Mouse (Mus musculus): ENCODE data around the gene Abcb11. TPM values are rescaled to one million over a fixed set of nuclear protein-coding genes. Genes with fewer than 3 reads are reported as not detected.
A peak's percentile ranks its signal among the peaks of the same experiment; 100 is the strongest.
"Not testable (repeated sequence)": the region's sequence is repeated elsewhere in the genome, so short reads cannot be mapped to it uniquely, and the experiment has no call there.

Abcb11 gene
- polyA plus RNA-seq, 1 experiment from 2014 or later, result not detected

GRCm38 (mm10) chr2:69355402-69355801, 13.0 kb upstream of the Abcb11 start:
- H3K9ac ChIP-seq (replicated peaks; ENCODE audit: low read depth, low read length); H3K4me2 ChIP-seq (ENCODE audit: low read depth, low read length); H3K27ac ChIP-seq (ENCODE audit: low read depth, low read length); H3K27me3 ChIP-seq (ENCODE audit: control insufficient read depth, insufficient read depth, low read length); H3K4me1 ChIP-seq (ENCODE audit: control insufficient read depth, insufficient read depth, low read length); H3K9me3 ChIP-seq (ENCODE audit: control insufficient read depth, low read length); H3K36me3 ChIP-seq (ENCODE audit: control insufficient read depth, insufficient read depth, low read length); H3K4me3 ChIP-seq (ENCODE audit: low read depth, low read length): not testable (repeated sequence)
- peak; percentile 100 for ATAC-seq (ENCODE audit: low read depth)

- no peaks in the 10 kb centered on the region for H3K9me3 ChIP-seq (ENCODE audit: control insufficient read depth, low read length)
- H3K4me1 ChIP-seq (ENCODE audit: control insufficient read depth, insufficient read depth, low read length), result no peaks in the 10 kb centered on the region
- no peak for ATAC-seq (ENCODE audit: low read depth)
- H3K4me2 ChIP-seq (ENCODE audit: low read depth, low read length), result no peak overlapping the region
- H3K36me3 ChIP-seq (ENCODE audit: control insufficient read depth, insufficient read depth, low read length), result no peaks in the 10 kb centered on the region
- no peaks in the 10 kb centered on the region for H3K27me3 ChIP-seq (ENCODE audit: control insufficient read depth, insufficient read depth, low read length)
- H3K4me3 ChIP-seq (ENCODE audit: low read depth, low read length), result no peak overlapping the region
- no peak overlapping the region for H3K9ac ChIP-seq (replicated peaks; ENCODE audit: low read depth, low read length)
- 95% methylated on average over 6 of the region's 6 CpGs for WGBS
- H3K27ac ChIP-seq (ENCODE audit: low read depth, low read length), result no peak overlapping the region
These were observed 910 bp downstream of the Abcb11 start for GRCm38 (mm10) chr2:69341506-69341905.

DNA sequence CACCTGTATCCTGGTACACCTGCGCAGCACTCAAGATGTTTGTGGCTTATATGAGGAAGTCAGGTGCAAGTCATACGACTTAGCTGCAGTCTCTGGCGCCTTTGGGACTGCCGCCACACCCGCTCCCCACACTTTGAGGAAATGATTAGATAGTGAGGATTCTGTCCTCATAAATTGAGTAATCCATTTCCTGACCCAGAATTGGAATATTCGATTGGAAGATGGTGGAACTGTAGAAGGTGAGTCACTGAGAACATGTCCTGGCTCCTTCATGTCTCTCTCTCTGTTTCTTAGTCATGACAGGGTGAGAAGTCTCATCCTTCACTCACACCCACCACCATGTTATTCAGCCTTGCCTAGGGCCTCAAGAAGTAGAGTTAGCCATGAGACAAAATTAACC, 10.9 kb downstream of the Abcb11 start:
- H3K4me3 ChIP-seq (ENCODE audit: low read depth, low read length); H3K9me3 ChIP-seq (ENCODE audit: control insufficient read depth, low read length); ATAC-seq (ENCODE audit: low read depth); H3K4me2 ChIP-seq (ENCODE audit: low read depth, low read length); H3K36me3 ChIP-seq (ENCODE audit: control insufficient read depth, insufficient read depth, low read length); H3K27ac ChIP-seq (ENCODE audit: low read depth, low read length); H3K27me3 ChIP-seq (ENCODE audit: control insufficient read depth, insufficient read depth, low read length); H3K4me1 ChIP-seq (ENCODE audit: control insufficient read depth, insufficient read depth, low read length); H3K9ac ChIP-seq (replicated peaks; ENCODE audit: low read depth, low read length): not testable (repeated sequence)
- 95% methylated on average over 5 of the region's 6 CpGs for WGBS

GRCm38 (mm10) chr2:69328509-69329163, 13.8 kb downstream of the Abcb11 start:
- Histone ChIP-seq H3K27me3 (ENCODE audit: control insufficient read depth, insufficient read depth, low read length) (no peaks in the 10 kb centered on the region), H3K4me3 (ENCODE audit: low read depth, low read length) (no peak overlapping the region), H3K36me3 (ENCODE audit: control insufficient read depth, insufficient read depth, low read length) (no peaks in the 10 kb centered on the region), H3K27ac (ENCODE audit: low read depth, low read length) (no peak overlapping the region), H3K9ac (replicated peaks; ENCODE audit: low read depth, low read length) (no peak overlapping the region), H3K4me1 (ENCODE audit: control insufficient read depth, insufficient read depth, low read length) (no peaks in the 10 kb centered on the region), H3K9me3 (ENCODE audit: control insufficient read depth, low read length) (no peaks in the 10 kb centered on the region), H3K4me2 (ENCODE audit: low read depth, low read length) (no peak overlapping the region)
- no peak; the same call in 1 of the 2 replicates for ATAC-seq (ENCODE audit: low read depth)
- 83% methylated on average over 5 of the region's 5 CpGs for WGBS

DNA sequence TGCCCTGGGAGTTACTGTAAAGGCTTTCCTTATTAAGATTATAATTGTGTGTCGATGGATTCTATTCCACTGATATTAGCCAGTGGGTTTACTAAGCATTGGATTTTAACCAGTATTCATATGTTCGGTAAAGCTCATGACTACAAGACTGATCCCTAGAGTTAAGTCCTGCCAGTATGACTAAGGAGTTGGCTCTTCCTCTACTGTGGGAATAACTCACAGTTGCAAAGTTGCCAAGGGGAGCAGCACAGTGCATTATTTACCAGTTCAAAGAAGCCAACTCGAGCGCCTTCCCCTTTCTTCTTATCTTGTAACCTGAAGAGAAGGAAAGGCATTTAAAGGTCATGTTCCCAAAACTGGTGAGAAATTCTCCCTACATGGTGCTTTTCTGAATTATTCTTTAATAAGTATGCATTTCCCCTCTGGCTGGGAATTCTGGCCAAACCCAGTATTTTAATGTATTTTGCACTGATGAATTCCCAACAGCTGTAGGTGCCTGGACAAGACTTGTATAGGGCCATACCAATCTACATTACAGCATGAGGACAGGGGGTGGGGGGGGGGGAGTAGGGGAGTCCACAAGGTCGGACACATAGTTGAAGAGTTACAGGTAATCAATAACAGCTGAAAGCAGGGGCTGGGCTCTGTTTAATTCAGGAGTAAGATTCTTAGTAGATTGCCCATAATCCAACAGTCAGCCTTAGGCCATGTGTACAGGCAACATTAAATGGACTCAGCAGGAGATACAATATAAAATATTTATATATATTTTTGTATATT, 17.3 kb downstream of the Abcb11 start:
- no peak for ATAC-seq (ENCODE audit: low read depth)
- H3K4me1 ChIP-seq (ENCODE audit: control insufficient read depth, insufficient read depth, low read length), result no peaks in the 10 kb centered on the region
- no peaks in the 10 kb centered on the region for H3K27me3 ChIP-seq (ENCODE audit: control insufficient read depth, insufficient read depth, low read length)
- no peaks in the 10 kb centered on the region for H3K9me3 ChIP-seq (ENCODE audit: control insufficient read depth, low read length)
- H3K27ac ChIP-seq (ENCODE audit: low read depth, low read length), result no peak overlapping the region
- no peak overlapping the region for H3K9ac ChIP-seq (replicated peaks; ENCODE audit: low read depth, low read length)
- H3K36me3 ChIP-seq (ENCODE audit: control insufficient read depth, insufficient read depth, low read length), result no peaks in the 10 kb centered on the region
- WGBS, result 84% methylated on average over 5 of the region's 5 CpGs
- no peak overlapping the region for H3K4me3 ChIP-seq (ENCODE audit: low read depth, low read length)
- H3K4me2 ChIP-seq (ENCODE audit: low read depth, low read length), result no peak overlapping the region

DNA sequence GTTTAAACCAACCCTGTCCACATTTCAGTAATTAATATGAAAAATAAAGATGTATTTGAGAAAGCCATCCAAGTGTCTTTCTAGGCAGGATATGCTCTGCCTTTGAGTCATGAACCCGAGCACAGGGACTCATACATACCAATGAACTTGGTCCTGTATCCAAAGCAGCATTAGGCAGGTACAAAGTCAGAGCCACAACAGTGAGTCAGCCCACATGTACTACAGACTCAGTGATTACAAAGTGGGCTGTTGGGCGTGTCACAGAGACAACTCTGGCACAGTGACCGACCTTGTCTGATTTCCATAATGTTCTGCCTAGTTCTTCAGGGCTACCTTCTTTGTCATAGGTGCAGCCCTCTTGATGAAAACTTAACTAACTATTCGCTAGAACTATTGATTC, 19.4 kb downstream of the Abcb11 start:
- Histone ChIP-seq H3K4me3 (ENCODE audit: low read depth, low read length) (no peak overlapping the region), H3K36me3 (ENCODE audit: control insufficient read depth, insufficient read depth, low read length) (no peaks in the 10 kb centered on the region), H3K9ac (replicated peaks; ENCODE audit: low read depth, low read length) (no peak overlapping the region), H3K27ac (ENCODE audit: low read depth, low read length) (no peak overlapping the region), H3K4me2 (ENCODE audit: low read depth, low read length) (no peak overlapping the region), H3K4me1 (ENCODE audit: control insufficient read depth, insufficient read depth, low read length) (no peaks in the 10 kb centered on the region), H3K27me3 (ENCODE audit: control insufficient read depth, insufficient read depth, low read length) (no peaks in the 10 kb centered on the region), H3K9me3 (ENCODE audit: control insufficient read depth, low read length) (no peaks in the 10 kb centered on the region)
- no peak for ATAC-seq (ENCODE audit: low read depth)
- WGBS, result 89% methylated on average over 4 of the region's 4 CpGs

DNA sequence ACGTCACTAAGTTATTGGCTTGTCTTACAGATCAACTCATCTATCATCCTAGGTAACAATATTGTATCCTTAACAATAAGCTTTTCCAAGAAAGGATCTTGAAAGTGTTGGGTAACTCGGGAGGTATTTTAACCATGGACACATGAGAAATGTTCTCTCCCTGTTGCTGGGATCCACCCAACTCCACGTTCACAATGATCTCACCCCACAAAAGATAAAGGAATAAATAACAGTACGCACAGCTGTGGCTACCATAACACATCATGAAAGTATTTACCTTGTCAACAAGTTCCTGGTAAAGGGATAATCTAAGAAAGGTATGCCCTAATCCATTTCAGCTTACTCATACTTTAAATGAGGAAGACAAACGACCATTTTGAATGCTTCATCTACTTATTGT, 21.0 kb downstream of the Abcb11 start:
- no peak overlapping the region for H3K27ac ChIP-seq (ENCODE audit: low read depth, low read length)
- no peaks in the 10 kb centered on the region for H3K36me3 ChIP-seq (ENCODE audit: control insufficient read depth, insufficient read depth, low read length)
- no peak overlapping the region for H3K9ac ChIP-seq (replicated peaks; ENCODE audit: low read depth, low read length)
- no peak for ATAC-seq (ENCODE audit: low read depth)
- H3K27me3 ChIP-seq (ENCODE audit: control insufficient read depth, insufficient read depth, low read length), result no peaks in the 10 kb centered on the region
- H3K4me3 ChIP-seq (ENCODE audit: low read depth, low read length), result no peak overlapping the region
- no peaks in the 10 kb centered on the region for H3K4me1 ChIP-seq (ENCODE audit: control insufficient read depth, insufficient read depth, low read length)
- H3K4me2 ChIP-seq (ENCODE audit: low read depth, low read length), result no peak overlapping the region
- no peaks in the 10 kb centered on the region for H3K9me3 ChIP-seq (ENCODE audit: control insufficient read depth, low read length)
- 82% methylated on average over 5 of the region's 5 CpGs for WGBS

DNA sequence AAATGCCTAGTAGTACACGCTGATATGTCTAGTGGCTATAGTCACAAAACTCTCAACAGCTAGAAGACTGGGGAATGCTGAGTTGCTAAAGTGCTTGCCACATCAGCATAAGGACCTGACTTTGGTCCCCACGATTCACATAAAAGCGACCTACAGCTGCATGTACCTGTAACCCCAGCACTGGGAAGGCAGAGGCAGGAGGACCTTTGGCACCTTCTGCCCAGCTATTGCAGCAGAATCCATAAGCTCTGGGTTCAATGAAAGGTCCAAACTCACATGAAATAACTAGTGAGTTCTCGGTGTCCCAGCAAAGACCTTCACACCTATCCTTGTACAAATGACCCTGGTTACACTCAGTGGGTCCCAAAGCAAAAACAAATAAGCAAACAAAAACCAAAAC, 31.1 kb downstream of the Abcb11 start:
- Histone ChIP-seq H3K4me2 (ENCODE audit: low read depth, low read length) (no peak overlapping the region), H3K27me3 (ENCODE audit: control insufficient read depth, insufficient read depth, low read length) (no peaks in the 10 kb centered on the region), H3K4me1 (ENCODE audit: control insufficient read depth, insufficient read depth, low read length) (no peaks in the 10 kb centered on the region), H3K4me3 (ENCODE audit: low read depth, low read length) (no peak overlapping the region), H3K9me3 (ENCODE audit: control insufficient read depth, low read length) (no peaks in the 10 kb centered on the region), H3K9ac (replicated peaks; ENCODE audit: low read depth, low read length) (no peak overlapping the region), H3K27ac (ENCODE audit: low read depth, low read length) (no peak overlapping the region), H3K36me3 (ENCODE audit: control insufficient read depth, insufficient read depth, low read length) (no peaks in the 10 kb centered on the region)
- 96% methylated on average over 4 of the region's 4 CpGs for WGBS
- ATAC-seq (ENCODE audit: low read depth), result no peak

DNA sequence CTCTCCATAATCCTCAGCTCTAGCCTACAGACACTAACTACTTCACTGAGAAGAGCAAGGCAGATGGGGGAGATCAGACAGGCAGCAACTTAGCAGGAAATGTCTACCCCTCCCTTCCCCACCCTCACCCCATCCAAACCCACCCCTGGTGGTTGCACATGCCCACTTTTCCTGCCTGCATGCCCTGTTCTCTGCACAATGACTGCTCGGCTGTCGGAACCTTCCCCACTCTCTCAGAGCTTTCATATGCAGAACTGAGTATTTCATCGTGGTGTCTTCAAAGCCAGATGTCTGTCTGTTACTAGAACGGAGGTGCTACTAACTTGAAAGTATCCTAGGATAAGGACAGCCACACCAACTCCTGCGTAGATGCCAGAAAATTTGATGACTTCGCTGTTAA, 34.3 kb downstream of the Abcb11 start:
- 68% methylated on average over 6 of the region's 6 CpGs for WGBS

More for the DNA sequence above, 34.3 kb downstream of the Abcb11 start:
- Histone ChIP-seq H3K9me3 (ENCODE audit: control insufficient read depth, low read length) (no peaks in the 10 kb centered on the region), H3K36me3 (ENCODE audit: control insufficient read depth, insufficient read depth, low read length) (no peaks in the 10 kb centered on the region), H3K4me1 (ENCODE audit: control insufficient read depth, insufficient read depth, low read length) (no peaks in the 10 kb centered on the region), H3K4me2 (ENCODE audit: low read depth, low read length) (no peak overlapping the region), H3K27me3 (ENCODE audit: control insufficient read depth, insufficient read depth, low read length) (no peaks in the 10 kb centered on the region), H3K27ac (ENCODE audit: low read depth, low read length) (no peak overlapping the region), H3K4me3 (ENCODE audit: low read depth, low read length) (no peak overlapping the region), H3K9ac (replicated peaks; ENCODE audit: low read depth, low read length) (no peak overlapping the region)
- no peak for ATAC-seq (ENCODE audit: low read depth)
